Mouse (Mus musculus) lung, adult 18-20 months (tissue): ENCODE measurements around the gene Trpm1.

ENCODE experiments used
- DNase-seq, 2 experiments: peaks; one replicate each; pipeline ENCODE4 v3.0.0; 2022; ENCODE audit warnings: mixed read lengths in 2 of 2

The Trpm1 gene

GRCm38 (mm10) chr7:64236521-64236920 is 82.9 kb downstream of the Trpm1 start:
- DNase-seq, result peak in 1 of 2 experiments; percentile 26

DNA sequence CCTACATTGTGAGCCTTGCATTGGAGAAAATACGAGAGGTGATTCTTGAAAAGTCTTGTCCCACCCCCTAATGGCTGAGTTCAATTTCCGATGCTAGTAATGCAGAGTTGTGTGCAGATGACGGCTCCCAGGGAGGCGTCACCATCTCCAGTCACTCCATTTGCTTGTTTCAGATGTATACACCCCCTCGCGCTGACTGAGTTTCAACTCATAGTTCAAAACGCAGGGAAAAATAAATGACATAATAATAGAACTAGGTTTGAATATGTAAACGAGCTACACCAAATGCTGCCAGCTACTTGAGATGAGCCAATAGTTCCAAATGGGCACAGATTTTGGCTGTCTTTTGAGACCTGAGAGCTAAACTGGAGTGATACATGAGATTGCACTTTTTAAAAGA is 84.1 kb downstream of the Trpm1 start:
- DNase-seq, result no peak

GRCm38 (mm10) chr7:64238410-64239086 is 84.9 kb downstream of the Trpm1 start:
- DNase-seq, result no peak

DNA sequence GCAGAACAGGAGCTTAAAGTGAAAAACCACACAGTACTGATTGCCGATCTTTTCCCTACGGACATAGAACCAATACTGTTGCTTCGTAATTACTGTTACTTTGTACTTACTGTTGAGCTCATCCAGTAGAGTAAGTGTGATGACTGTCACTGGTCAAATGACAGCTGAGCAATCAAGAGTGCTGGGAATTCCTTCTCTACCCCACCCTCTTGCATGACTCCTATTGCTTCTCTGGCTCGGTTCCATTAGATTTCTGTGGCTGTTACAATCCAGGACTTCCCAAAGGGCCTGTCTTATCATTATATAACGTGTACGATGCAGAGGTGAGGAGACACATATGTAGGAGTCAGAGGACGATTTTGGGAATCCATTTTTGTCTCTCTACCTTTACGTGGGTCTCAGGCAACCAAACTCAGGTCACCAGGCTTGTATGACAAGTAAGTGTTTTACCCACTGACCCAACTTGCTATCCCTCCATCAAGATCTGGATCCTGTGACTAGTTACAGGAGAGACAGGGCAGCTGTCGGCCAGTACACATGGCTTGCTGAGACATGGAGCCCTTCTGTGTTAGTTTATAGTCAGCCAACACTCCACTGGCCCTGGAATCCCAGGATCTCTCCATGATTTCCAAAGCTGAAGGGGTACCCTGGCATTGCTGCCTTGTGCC is 85.6 kb downstream of the Trpm1 start:
- no peak for DNase-seq

DNA sequence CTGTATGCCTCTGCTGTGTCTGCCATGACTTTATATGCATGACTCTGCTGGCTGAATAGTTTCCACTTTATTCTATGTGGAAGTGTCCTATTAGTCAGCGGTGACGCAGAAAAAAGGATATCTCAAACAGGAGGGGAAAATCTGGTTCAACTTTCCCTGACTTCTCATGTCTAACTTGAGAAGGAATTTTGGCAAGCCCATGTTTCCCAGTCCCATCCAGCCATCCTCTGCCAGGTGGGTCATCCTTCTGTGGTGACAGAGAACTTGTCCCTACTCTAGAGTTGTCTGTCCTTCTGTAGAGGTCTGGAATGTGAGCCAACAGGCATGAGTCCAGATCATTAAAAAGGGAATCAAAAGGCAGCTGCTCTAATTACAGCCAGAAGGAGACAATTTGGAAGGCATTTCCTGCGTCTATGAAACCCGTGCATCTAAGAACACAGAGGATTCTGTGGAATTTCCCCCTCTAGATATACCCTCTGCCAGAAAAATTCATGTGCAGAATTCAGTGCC is 86.2 kb downstream of the Trpm1 start:
- no peak for DNase-seq

- DNase-seq, result no peak
Measured at GRCm38 (mm10) chr7:64242424-64242823, 88.8 kb downstream of the Trpm1 start.

DNA sequence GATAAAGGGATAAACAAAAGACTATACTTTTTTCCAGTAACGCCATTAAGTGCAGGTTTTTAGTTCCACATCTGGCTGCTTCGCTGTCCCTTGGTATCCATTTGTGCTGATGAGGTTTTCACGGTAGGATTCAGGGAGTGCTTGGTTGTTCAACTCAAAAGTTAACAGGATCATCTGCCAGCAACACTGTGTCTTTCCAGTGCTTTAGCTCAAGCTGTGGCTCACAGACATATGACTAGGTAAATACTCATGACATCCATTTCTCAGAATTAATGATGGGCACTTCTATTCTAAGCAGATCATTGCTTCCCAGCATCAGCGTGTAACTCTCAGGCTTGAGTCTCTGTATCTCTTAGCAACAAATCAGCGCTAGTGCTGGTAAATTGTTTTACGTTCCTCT is 90.7 kb downstream of the Trpm1 start:
- no peak for DNase-seq

GRCm38 (mm10) chr7:64246713-64247112 is 93.1 kb downstream of the Trpm1 start:
- no peak for DNase-seq

- no peak for DNase-seq
Measured at GRCm38 (mm10) chr7:64248352-64248751, 94.7 kb downstream of the Trpm1 start.

DNA sequence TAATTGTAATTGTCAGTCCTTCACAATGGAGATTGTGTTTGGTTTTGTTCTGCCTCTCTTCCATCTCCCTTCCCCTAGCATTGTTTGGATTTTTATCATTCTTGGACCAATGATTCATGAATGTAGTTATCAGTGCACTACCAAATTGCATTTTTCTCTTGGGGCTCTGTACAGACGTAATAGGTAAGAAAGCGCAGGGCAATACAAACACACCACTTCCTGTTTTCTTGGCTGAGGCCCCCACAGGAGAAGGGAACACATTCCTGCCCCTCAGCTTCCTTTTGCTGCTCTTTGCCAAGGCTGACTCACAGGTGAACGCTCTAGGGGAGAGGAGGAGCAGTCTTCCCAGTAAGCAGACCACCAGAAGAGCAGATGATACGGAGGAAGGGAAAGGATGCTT is 96.1 kb downstream of the Trpm1 start:
- DNase-seq, result peak in 1 of 2 experiments; percentile 30

DNA sequence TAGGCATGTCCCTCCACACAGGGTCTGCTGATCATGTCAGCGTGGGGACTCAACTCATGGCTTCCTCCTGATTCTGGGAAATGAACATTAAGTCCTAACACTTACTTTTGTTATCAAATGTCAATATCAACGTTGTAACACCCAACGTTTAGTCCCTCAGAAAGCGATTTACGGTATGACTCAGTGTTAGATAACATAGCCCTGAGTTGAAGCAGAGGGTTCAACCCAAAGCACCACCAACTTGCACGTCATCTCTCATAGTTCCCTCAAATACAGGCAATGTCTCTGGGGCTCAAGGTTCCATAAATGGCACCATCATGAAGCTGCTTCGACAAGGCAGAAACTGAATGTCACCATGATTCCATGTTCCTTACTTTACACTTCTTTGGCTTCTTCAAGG is 96.8 kb downstream of the Trpm1 start:
- DNase-seq, result no peak

DNA sequence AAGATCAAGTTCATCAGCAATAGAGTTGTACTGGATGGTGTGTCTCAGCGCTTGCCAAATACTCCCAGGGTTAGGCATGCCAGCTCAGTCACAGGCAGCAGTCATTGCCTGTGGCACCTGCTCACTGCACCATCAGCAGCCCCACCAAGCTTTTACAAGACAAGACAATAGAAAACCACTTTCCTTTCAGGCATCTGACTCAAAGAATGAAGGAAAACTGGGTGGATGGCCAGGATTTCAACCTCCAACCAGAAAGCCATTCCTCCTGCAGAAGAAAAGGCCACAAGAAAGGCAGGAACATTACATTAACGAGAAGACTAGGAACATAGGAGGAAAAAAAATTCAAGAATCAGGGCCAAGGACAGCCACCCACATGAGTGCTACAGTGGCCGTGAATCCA is 100.1 kb downstream of the Trpm1 start:
- DNase-seq, result no peak

DNA sequence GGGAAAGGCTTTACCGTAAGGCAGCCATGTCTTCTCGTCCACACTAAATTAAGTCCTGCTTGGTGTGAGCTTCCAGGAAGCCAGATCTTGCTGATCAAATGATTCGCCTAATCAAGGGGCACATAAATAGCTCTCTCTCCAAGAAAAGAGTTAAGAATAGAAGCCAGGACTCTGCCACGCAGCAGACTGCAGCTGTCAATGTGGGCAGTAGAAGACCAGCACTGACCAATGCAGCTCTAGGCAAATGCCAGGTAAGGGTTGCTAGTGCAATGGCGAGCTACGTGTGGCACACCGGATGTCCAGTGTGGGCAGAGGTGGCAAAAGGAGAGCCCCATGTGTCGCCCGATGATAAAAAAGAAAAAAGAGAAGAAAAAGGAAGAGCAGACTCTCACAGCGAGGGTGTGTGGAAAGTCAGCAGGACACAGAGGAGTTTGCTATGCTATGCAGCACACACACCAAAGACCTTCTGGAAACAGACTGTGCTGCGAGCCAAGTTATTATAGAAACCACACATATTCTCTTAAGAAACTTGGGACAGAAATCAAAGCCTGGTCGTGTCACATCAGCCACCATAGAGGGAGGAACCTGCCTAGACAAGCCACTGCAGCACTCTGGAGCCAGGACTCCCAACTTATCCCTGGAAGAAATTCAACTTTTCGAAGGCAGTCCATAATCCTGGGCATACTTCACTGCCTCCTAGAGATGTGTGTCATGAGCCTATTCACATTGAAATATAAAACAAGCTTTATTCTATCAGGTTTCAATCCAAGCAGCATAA is 112.1 kb downstream of the Trpm1 start:
- no peak for DNase-seq

DNA sequence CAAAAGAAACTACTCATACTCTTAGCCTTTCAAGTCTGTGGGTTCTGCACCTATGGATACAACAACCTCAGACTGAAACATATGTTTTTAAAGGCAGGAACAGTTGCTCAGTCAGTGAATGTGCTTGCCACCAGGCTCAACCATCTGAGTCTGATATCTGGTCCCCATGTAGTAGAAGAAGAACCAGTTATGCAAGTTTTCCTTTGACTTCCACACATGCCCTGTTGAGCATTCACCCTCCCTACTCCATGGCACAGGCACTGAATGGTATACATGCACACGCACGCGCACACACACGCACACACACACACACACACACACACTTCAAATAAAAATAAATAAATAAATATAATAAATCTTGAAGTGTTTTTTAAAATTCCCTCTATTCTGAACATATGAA is 113.0 kb downstream of the Trpm1 start:
- DNase-seq, result no peak

GRCm38 (mm10) chr7:64271926-64272325 is 118.3 kb downstream of the Trpm1 start:
- no peak for DNase-seq

GRCm38 (mm10) chr7:64275518-64275917 is 121.9 kb downstream of the Trpm1 start:
- no peak for DNase-seq

DNA sequence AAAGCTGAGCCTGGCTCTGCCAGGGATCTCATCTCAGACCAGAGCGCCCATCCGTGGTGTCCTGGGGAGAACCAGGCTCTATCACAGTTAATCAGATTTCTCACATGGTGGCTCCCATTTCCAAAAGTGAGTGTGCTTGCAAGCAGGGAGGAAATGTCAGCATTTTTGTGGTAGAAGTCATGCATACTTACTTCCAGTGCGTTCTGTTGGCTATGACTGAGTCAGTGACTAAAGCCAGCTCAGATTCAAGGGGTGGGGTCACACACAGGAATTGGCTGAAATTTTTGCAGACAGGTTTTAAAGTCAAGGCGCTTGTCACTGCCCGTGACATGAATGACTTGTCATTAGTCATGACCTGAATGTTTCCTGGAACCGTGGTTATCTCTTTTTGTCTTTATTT is 123.3 kb downstream of the Trpm1 start:
- no peak for DNase-seq

GRCm38 (mm10) chr7:64278526-64278925 is 124.9 kb downstream of the Trpm1 start:
- no peak for DNase-seq

DNA sequence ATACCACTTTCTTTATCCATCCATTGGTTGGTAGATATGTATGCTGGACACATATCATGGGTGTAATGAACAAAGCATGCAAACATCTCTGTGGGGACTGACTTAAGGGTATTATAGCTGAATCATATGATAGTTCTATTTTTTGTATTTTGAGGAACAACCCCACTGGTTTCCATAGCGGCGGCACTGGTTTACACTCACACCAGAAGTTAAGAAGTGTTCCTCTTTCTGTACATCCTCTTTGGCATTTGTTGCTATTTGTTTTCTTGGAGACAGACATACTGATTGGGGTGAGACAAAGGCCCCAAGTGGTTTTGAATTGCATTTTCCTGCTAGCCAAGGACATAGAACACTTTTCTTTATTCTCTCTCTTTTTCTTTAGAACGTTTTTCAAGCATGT is 125.9 kb downstream of the Trpm1 start:
- DNase-seq, result peak in 1 of 2 experiments; percentile 24

DNA sequence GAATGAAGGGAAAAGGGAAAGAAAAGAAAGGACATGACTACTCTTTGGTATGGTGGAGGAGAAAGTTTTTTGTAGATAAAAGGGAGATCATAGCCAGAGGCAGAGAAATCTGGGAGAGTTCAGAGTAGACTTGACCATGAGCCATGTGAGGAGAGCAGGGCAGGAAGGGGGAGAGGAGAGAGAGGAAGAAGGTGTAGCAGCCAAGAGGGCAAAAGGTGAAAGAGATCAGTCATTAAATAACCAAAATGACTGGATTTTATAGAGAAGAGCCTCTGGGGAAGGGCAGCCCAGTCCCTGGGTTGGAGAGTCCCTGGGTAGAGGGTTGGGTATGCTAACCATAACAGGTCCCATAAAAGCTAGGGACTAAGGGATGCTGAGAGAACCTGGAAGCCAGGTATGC is 132.9 kb downstream of the Trpm1 start:
- no peak for DNase-seq

- peak; percentile 97 to 98 for DNase-seq
Measured at GRCm38 (mm10) chr7:64287414-64288091, 133.9 kb downstream of the Trpm1 start, which contains the start of gene Mtmr10. Gene Mtmr10, plus strand, starts transcription at chr7:64287653.

DNA sequence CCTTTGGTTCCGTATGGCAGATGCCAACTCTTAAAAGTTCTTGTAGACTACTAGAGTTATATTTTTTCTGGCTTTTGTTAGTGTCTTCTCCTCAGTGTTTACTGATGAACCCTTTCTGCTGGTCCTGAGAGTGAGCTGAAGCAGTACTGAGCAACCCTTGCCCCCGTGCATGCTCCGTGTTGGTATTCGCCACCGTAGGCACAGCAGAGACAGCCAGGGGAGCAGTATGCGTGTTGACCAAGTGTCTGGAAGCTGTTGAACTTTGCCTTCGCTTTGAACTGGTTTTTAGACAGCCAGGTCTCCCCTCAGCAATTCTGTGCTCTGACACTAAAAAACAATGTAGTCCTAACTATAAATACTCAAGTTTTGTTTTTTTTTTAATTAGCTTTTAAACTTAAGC is 135.8 kb downstream of the Trpm1 start:
- DNase-seq, result no peak

- DNase-seq, result no peak
Measured at GRCm38 (mm10) chr7:64290431-64290830, 136.8 kb downstream of the Trpm1 start.
